Mouse (Mus musculus) layer of hippocampus, adult 11-12 months (tissue): ENCODE measurements at regions not wholly inside any gene's neighbourhood (a gene's known extent, or its start where the extent isn't known, plus 50 kb on each side); places are given as distances from the start of the nearest gene placed in this dataset.

Source experiments
- DNase-seq: peaks from one replicate; pipeline ENCODE4 v3.0.0; 2022; ENCODE audit warnings: low spot score

DNA sequence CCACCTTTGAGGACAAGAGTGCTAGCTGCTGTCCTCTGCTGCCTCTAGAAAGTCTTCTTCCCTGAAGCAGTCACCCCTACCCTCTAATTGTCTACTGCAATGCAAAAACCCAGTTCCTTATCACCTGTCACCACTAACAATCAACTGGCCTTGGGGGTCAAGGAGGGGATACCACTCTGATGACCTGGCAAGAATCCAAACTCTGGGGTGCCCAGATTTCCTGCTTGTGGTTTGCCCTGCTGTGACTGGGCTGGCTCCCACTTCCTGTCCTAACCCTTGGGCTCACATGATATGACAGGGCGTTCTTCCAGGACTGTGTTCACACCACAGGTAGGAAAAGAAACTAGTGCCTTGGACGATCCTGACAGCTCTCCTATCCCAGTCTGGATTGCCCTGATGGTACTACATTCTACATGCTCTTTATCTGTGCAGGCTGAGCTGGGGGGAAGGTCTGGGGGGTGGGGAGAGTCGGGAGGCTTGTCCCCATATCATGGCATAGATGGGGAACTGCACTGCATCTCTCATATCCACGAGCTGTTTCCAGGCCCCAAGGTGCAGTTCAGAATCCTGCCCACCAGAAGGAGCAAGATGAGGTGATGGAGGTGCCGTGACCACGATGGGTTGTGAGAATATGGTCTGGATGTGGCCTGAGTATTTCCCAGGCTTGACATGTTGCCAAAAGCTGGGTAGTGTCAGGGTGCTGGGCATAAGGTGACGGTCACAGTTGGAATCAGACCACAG, 81.0 kb downstream of the Maf start:
- peak; percentile 11 for DNase-seq

DNA sequence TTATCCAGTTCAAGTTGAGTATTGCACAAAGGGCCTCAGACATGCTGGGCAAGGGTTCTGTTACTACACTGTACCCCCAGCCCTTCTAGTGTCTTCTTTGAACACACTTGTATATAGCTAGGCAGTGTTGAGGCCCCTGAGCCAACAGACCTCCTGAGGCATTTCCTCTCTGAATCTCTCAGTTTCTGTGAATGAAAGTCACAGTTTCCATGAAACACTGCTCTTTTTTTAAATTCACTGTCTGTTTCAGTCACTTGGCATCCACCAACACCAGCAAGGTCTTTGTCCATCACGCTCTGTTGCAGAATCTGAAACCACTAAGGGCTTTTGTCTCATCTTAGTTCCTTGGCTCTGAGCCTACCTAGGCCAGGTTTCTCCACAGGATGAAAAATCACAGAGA, 82.5 kb downstream of the Maf start:
- DNase-seq = no peak

DNA sequence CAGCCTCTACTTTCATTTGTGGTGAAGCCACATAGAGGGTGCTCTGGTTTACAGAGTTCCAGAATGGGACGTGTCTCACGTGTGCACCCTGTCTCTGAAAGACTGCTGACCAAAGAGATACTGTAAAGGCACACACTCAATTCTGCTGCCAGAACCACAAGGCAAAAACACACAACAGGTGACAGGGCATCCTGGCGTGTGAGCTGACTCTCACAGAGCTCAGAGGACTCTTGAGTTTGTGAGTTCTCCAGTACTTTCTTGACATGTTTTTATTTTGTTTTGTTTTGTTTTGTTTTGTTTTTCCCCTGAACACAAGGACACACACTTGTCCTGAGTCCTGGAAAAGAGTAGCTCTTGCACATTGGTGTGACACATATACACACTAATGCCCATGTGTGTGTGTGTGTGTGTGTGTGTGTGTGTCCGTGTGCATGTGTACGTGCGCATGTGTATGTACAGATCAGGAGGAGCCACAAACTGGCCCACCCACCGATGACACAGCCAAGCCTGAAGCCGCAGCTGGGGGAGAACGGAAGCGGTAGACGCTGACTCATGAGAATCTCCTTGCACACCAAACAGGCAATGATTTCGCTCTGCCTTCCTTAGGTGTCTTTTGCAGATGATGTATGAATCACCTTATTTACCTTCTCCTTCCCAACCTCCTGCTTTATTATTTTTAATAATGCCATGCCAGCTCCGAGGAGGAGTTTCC, 89.4 kb downstream of the Maf start:
- peak; percentile 41 for DNase-seq

DNA sequence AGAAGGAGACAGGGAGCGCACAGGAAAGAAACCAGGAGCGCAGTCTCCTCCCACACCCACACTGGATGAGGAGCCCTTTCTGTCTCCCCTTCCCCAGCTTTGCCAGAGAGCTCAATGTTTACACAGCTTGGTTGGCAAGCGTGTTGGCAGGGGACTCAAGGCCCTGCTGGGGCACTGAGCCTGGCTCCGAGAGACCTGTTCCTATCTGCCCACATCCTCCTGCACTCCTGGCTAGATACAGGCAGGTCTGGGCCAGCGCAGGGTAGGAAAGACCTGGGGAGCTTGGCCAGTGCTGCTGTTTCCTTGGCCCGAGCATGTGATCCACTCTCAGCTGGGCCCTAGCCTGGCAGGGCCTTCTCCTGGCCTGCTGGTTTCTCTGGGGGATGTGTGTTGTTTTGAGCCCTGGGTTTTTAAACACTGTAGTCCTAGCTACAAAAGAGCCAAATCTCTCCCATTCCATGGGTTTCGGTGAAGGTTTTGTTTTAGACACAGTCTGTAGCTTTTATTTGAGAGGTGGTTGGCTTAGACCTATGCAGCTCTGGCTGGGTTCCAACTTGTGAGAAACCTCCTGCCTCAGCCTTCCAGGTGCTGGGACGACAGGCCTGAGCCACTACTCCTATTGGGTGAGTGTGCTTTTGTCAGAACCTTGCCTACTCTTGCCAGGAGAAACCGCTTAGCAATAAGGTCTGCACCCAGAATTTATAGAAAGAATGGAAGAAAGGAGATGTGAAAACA, 90.6 kb downstream of the Maf start:
- DNase-seq = no peak

DNA sequence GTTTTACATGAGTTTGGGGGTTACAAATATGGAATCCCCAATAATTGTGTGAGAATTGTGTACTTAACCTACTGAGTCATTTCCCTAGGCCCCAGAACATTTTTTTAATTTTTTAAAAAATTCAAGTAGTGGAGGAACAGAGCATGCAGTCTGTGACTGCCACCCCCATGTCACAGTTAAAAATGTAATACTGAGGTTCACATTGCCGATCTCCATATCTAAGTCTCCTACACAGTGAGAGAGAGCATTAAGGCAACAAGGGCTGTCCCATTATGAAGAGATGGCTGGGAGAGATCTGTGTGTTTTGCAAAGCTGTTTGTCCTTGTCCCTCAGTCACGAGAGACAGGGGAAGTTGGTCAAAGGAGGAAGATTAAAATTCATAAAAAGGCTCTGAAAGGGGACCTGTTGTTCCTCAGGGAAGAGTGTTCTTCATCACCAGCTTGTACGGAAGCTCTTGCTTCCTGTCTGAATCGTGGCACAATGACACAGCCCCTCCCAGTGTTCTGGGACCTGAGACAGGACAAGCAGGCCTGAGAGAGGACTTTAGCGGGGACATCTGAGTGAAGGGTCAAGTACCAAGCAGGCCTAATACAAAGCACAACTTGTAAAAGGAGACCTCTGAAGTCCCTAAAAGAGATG, 93.5 kb downstream of the Maf start:
- DNase-seq = no peak

DNA sequence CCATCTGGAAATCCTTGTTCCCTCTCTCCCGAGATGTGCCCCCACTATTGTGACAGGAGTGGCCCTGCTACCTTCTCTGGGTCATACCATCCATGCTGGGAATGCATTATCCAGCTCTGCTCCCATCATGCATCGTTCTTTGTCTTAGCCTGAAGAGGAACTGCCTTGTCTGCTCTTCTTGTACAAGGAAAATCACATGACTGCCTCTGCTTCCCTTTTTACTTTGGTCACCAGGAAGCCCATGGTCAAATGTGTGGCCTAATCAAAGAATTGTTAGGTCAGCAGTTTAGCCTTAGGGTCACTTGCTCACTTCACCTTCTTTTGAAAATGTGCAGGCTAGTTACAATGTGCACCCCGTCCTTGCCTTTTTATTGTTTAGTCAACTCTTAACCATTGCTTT, 95.5 kb downstream of the Maf start:
- peak; percentile 18 for DNase-seq

DNA sequence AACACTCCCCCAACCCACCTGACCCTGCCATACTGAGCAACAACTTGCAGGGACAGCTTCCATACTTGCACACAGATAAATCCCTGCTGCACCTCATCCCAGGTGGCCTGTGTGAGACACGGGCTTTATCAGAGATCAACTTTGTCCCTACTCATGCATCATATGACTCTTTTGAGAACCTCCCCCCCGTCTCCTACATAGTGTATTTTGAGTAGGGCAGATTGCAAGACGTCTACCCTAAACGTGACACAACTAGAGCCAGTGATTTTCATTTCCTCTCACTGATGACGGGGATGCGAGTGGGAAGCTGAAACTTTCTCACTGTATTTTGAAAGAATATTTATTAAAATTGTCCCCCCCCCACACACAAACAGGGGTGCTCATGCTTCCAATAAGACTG, 107.8 kb downstream of the Maf start:
- DNase-seq = no peak

DNA sequence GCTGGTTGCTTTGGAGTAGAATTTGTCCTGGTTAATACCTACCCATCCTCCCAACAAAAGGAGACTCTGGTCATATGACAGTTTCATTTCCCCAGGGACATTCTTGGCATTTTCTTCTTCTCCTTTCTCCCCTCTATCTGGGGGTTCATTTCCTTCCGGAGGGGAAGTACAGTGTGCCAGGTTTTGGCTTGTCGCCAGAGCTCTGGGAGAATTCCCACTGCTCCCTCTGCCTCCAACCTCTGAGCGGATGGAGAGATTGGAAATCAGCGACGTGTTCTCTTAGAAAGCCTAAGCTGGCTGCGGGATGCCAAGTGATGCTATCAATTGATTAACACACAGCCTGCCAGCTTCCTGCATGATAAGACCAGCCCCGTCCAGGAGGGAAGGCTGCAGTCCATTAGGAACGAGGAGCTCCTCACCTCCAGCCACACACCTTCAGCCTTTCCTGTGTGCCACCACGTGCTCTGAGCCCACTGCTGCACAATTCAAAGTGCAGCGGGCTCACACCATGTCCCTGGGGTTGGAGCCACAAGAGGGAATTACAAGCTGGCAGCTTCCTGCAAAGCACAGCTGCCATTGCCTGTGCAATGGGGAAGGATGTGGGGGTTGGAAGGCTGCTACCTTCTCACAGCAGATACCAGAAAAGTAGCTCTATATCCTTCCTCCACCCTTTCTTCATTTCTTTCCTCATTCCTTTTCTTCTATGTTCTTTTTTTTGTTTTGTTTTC, 110.2 kb downstream of the Maf start:
- DNase-seq = peak; percentile 37

DNA sequence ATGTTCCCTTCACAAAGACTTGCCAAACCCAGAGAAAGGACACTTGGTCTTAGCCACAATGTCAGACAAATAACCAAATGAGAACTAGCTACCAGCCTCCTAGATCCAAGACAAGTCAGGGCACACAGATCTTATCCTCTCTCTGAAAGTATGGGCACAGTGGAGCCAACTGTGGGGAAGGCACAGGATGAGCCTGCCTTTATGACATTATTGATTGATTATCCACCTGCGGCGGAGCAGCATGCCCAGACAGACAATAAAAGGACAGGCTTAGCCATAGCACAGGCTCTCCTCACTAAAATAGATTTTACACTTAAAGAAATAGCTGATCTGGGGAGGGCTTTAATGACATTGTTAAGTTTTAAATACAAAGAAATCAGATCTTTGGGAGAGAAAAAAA, 117.9 kb downstream of the Maf start:
- DNase-seq = no peak

DNA sequence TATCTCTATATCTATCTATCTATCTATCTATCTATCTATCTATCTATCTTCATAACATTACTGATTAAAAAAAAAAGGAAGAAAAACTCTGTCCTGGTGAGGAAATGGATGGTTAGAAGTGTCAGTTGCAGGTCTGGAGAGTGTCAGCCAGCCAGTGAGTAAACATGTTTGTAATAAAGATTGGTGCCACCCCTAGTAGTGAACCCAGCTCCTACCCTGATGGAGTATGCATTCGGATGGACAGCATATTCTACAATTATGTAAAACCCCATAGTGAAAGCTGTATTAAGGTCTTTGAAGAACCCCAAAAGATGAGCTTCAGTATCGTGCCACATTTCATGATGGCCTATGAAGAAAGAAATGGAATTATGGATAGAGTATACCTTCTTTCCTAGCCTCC, 118.5 kb downstream of the Maf start:
- DNase-seq = no peak

DNA sequence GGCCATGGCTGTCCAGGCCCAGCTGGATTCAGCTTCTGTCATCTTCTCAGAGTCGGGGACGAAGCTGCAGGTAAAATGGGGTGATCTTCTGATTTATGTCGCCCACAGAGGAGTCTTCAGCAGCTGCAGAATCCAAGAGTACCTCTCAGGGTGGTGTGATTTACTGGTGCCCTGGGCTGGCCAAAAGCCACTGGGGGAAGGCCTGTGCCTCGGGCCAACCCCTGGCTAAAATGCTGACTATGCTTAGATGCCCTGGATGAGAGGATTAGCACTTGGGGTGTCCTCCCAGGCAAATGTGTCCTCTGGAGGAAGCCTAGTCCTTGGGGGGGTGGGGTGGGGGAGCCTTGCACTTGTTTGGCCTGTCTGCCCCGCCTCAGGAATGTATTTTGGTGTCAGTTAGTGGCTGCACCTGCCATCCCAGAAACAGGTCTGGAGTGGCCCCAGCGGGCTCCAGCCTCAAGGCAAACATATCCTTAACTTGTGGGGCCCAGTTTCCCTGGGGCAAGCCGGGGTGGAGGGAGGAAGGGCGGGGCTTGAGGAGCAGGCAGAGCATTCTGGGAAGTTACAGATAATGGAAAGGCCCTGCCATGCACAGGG, 123.2 kb downstream of the Maf start:
- no peak for DNase-seq

DNA sequence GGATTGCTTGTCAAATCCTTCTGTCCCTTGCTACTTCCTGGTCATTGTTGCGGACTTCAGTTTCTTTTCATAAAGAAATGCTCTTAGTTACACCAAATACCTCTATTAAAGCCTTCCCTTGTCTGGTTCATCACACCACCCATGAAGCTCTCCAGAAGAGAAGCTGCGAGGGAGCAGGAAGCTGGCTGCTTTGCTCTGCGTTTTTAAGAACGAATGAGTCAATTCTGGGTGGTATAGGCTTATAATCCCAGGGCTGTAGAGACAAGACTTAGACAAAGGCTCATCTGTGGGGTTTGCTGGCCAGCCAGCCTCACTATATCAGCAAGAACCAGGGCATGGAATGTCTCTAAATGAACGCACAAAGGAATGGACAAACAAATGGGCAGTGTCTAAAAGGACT, 124.4 kb downstream of the Maf start:
- DNase-seq = no peak

DNA sequence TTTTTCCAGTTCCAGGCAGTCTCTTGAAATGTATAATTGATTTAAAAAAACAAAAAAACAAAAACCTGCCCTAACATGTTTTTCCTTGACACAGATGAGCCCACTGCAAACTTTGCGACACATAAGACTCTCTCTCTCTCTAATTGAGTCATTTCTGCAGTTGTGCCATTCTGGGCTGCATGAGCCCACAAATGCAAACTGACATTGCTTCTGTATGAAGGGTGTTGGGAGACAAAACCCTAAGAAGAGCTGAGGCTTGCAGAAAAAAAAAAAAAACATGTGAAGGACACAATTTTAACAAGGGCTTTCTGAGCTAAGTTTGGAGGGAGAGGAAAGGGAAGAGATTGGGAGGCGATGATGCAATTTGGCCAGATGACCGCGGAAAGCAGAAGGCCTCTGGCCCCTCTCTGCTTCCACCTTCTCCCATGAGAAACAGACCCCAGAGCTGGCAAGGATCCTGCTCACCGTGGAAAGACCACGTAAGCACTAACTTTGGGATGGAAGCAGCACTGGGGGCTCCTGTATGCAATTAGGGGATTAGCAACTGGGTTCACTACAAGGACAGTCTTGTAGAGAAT, 125.6 kb downstream of the Maf start:
- DNase-seq = peak; percentile 25

DNA sequence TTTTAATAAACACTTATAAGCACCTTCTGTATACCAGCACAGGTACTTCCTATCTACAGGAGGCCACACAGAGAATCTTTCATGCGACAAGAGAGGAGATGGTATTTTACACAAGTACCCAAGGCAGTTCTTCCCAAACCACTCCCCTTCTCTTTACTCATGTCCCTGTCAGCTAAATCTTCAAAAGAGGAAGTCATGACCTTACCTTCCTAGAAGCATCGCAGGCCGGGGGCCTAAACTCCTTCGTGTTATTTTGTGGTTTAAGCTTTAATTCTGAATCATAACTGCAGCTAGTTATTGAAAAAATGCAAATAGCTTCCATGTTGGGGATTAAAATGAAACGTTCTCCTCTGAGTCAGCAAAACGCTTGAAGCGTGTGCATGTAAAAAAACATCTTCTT, 139.2 kb downstream of the Maf start:
- no peak for DNase-seq

DNA sequence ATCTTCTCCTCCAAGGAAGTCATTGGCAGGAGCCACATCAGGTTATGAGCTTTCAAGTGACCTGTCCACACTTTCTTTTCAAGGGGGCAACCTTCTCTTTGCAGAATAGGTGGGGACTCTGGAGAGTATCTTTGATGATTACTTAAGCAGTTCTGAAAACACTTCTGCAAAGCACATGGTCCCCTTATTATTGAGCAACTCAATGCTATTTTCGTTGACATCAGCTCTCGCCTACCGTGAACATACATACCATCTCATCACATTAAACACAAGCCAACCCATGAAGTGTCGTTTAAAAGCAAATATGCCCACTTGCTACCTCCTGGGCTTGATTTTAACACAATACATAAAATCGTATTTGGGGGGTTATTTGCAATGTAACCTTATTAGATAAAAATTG, 141.8 kb downstream of the Maf start:
- no peak for DNase-seq

DNA sequence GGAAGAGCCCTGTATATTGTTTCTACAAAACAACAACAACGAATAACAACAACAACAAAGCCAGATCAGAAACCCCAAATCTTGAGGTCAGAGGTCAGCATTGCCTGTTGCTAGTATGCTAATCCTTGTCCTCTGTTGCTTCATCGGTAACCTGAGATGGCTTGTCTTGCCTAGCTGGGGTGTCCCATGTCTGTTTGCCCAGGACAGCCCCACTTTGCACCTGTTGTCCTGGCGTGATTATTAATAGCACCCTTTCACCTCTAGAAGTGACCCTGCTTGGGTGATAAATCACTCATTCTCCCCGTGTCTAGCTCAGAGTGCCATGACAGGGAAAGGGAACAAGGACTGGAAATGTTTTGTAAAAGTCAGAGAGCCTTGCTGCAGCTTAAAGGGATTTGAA, 145.2 kb downstream of the Maf start:
- no peak for DNase-seq

DNA sequence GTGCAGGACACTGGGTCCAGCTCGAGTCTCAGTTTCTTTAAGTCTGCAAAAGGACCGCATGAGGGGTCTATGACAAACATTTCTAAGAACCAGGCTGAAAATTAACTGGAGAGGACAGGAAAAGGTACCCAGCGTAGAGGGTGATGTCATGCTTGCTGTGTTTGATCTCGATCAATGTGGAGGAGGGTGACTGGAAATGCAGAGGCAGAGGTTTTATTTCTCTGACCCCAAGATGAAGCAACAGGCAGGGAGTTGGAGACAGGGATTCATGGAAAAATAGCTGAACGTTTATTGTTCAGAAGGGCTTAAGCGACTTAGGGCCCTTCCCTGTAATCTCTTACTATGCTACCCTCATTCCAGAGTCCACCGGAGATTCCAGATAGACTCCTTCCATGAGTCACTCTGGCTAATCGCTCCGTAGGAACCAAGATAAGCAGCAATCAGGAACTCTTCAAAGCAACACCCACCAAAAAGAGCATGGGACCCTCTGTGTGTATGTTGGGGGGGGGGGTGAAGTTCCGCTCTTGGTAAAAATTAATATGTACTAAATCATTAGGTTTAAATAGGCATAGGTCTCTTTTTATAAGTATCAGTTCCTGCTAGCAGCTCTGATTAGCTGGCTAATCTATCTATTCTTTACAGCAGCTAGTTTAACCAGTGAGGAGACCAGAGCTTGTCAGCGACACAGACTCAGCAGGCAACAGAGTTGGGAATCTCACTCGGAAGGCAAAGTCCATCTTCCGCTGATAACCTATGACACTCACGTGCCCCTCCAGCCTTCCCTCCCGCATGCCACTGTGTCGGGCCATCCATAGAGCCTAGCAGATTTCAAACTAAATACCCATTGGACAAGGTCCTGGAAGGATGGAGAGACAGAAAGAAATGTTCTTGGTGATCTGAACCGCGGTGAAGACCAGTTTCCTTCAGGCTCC, 146.3 kb downstream of the Maf start:
- no peak for DNase-seq

DNA sequence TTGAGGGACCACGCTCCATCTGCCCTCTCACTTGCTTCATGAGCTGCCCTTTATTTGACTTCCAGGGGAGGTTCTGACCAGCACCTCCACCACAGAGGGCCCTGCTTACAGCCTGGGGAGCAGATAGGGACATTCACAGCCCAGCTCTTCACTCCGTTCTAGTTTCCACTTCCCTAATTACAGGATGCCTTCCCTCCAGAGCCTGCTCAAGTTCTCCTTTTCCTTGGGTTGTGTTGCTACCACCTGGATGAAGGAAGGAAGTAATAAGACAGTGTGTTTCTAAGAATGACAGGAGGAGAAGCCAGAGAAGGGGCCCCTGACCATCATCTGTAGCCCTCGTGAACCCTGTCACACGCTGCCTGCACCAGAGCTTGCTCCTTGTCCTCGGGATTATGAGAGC, 152.1 kb downstream of the Maf start:
- DNase-seq = peak; percentile 21

DNA sequence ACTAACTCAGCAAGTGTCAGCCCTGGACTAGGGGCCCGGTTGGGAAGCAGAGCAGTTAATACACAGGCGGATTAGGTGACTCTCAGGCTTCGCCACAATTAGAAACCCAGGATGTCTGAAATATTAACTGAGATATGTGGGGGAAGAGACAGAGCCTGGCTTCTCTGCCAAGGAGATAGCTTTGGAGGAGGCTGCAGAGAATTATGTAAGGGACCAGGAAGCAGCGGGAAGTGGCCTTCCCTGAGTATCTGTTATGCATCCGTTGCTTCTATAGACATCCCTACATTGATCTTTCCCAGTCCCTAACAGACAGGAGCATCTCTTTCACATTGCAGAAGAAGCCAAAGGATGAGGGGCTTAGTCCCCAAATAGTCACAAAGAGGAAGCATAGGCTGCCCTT, 153.4 kb downstream of the Maf start:
- no peak for DNase-seq

DNA sequence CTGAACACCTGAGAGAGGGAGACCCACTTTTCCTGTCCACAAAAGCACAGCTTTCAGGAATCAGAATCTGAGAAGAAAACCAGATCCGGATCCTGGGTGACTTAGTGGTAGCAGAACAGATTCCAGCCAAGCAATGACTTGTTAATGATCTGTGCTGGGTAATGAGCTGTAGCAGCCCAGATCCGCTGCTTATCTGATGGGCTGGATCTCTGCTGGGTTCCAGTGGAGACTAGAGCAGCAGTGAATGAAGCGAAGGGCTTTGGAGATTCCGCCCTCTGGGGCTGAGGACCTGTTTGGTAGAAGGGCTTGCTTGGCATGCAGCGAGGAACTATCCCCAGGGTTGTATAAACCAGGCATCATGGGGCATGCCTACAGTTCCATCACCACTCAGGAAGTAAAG, 156.3 kb downstream of the Maf start:
- DNase-seq = no peak
